ENCODE assay signal across 26 mouse cellular contexts in genomic region chr11:71881841-71882240, GRCm38 (mm10).
"Had no signal": no experiment of that assay in that cellular context is flagged by ENCODE, and none has a peak within 500 bp of the region (broad histone marks: within the 10 kb centered on the region; RNA-seq: fewer than 3 reads in every experiment).

No protein-coding gene starts in this region.

- H3K27me3 ChIP-seq: embryonic facial prominence, embryonic 12.5 days; embryonic facial prominence, embryonic 13.5 days; embryonic facial prominence, embryonic 15.5 days; forebrain, embryonic 12.5 days; forebrain, embryonic 13.5 days; forebrain, embryonic 15.5 days had no signal

- H3K27ac ChIP-seq: embryonic facial prominence, embryonic 10.5 days; embryonic facial prominence, embryonic 12.5 days; embryonic facial prominence, embryonic 13.5 days; embryonic facial prominence, embryonic 15.5 days; forebrain, embryonic 10.5 days; forebrain, embryonic 12.5 days; forebrain, embryonic 13.5 days; forebrain, embryonic 15.5 days; gastrocnemius, adult 2 months; heart, adult 2 months had no signal

- DNase-seq: cerebellum, adult 8-10 months; cerebellum, adult 9-10 months; cerebellum, adult 9-11 months; cerebellum, postnatal 10 days; cerebellum, postnatal 14 days; cerebellum, postnatal 25 days; cerebellum, postnatal 36 days; embryo, embryonic 11 days; forebrain, postnatal 0 days; gastrocnemius, adult 2 months; gastrocnemius, postnatal 10 days; gastrocnemius, postnatal 14 days; gastrocnemius, postnatal 25 days; heart, adult 18-20 months; heart, adult 2 months had no signal

- H3K4me3 ChIP-seq: embryonic facial prominence, embryonic 10.5 days; embryonic facial prominence, embryonic 12.5 days; embryonic facial prominence, embryonic 13.5 days; embryonic facial prominence, embryonic 15.5 days; erythroblast, embryonic 14.5 days; forebrain, embryonic 10.5 days; forebrain, embryonic 12.5 days; forebrain, embryonic 13.5 days; forebrain, embryonic 15.5 days; gastrocnemius, adult 2 months; heart, adult 2 months had no signal

- H3K4me1 ChIP-seq: embryonic facial prominence, embryonic 13.5 days; embryonic facial prominence, embryonic 15.5 days; forebrain, embryonic 12.5 days; forebrain, embryonic 13.5 days; forebrain, embryonic 15.5 days had no signal

- ATAC-seq: forebrain, embryonic 13.5 days; forebrain, embryonic 14.5 days; forebrain, embryonic 15.5 days; forebrain, embryonic 16.5 days; forebrain, postnatal 0 days had no signal

- H3K9me3 ChIP-seq: embryonic facial prominence, embryonic 10.5 days; embryonic facial prominence, embryonic 12.5 days; embryonic facial prominence, embryonic 13.5 days; embryonic facial prominence, embryonic 15.5 days; forebrain, embryonic 10.5 days; forebrain, embryonic 12.5 days; forebrain, embryonic 13.5 days; forebrain, embryonic 15.5 days had no signal

- H3K36me3 ChIP-seq: embryonic facial prominence, embryonic 10.5 days; embryonic facial prominence, embryonic 12.5 days; embryonic facial prominence, embryonic 13.5 days; embryonic facial prominence, embryonic 15.5 days; forebrain, embryonic 10.5 days; forebrain, embryonic 12.5 days; forebrain, embryonic 15.5 days had no signal
